Mouse (Mus musculus): Measurements from ENCODE around the gene Cpb1.
A peak's percentile ranks its signal among the peaks of the same experiment; 100 is the strongest.

The Cpb1 gene

DNA sequence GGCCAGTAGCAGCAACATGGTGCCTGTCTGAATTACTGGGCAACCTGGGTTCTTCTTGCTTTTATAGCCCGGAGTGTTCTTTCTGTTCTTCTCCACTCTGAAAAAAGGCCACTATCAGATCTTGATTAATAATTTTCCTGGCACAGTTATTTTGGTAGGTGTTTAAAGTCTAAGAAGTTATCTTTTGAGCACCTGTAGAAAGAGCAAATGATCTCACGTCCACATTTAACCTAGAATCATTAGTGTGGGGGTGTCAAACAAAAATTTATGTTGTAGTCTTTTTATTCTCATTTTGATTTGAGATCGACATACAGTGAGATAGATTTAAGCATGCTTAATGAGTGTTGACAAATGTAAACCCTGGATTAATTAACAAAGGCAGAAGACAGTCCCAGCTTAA is at the start of gene Cpb1:
Gene Cpb1, minus strand, starts transcription at position 101 of the 400 bp plus-strand sequence.
- no peak for DNase-seq (ENCODE audit: low read depth in 1 of 2, low spot score in 2 of 2)

DNA sequence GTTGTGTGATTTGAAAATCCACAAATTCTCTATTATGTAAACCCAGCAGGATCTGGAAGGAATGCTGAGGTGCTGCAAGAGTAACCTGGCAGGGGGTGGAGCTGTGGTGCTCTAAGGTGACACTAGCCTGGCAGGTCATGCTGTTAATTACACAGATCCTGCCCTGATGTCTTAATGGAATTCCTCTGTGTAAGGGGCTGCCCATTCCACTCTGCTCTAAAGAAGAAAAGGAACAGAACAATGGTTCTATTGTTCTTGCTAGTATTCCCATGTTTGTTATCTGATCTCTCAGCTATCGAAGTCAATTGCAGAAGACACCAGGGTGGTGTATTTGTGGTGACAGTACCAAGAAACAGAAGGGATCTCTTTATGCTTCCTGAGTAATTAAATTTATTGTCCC is 41.7 kb upstream of the Cpb1 start:
- no peak for DNase-seq (ENCODE audit: low read depth in 1 of 2, low spot score in 2 of 2)

DNA sequence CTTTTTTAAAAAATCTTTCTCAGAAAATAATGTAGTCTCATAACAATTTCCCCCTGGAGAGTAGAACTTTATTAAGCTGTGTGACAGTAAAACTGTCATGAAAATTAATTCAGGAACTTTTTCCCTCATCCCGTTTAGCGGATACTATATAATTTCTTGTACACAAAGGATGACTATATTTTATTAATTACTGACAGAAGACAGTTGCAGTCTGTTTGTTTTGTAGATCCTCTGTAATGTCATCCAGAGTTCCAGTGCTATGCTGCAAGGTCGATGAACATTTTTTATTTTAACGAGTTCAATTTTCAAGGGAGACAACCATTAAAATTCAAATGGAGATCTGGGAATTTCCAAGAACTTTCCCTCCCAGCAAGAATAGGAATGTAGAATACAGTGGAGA is 33.6 kb upstream of the Cpb1 start:
- DNase-seq (ENCODE audit: low read depth in 1 of 2, low spot score in 2 of 2): no peak

- DNase-seq (ENCODE audit: low read depth in 1 of 2, low spot score in 2 of 2): no peak
Measured at GRCm38 (mm10) chr3:20307256-20307655, 31.7 kb upstream of the Cpb1 start.

DNA sequence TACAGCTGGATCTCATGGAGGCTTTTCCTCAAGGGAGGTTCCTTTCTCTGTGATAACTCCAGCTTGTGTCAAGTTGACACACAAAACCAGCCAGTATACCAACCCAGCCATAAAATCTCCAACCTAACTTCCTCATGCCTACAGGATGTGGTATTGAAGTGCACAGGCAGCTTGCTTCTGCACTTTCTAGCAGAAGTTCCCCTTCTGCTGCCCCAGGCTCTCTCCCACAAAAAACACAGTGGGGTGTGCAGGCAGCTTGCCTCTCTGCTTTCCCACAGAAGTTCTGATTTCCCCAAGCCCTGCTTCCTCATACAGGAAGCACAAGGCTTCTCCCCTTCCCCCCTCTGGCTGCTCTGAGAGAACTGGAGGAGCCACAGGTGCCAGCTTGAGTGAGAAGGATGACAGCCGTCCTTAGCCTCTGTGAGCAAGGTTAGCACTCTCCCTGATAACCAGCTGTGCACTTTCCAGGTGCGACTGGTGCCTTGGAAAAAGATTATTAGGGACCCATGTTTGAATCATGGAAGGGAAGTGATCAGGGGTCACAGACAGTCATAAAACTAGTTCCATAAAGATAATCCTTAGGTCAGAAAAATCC is 29.3 kb upstream of the Cpb1 start:
- peak; percentile 1 to 16 for DNase-seq (ENCODE audit: low read depth in 1 of 2, low spot score in 2 of 2)

DNA sequence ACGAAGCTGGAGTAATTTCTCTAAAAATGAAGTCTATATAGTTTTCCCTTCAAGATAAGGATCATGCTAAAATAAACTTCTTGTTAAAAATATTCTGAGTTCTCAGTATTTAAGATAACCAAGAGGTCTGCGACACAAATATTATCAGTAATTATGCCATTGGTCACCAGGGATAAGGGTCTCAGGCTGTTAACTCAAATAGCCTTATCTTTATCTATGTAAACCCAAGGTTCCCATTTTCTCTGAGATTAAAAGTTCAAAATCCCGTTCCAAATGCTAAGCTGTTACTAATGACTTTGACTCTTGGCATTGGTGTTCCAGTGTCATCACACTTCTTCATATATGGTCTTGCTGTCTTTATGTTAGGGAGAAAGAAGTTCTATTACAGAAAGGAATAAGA is 20.0 kb upstream of the Cpb1 start:
- no peak for DNase-seq (ENCODE audit: low read depth in 1 of 2, low spot score in 2 of 2)

- no peak for DNase-seq (ENCODE audit: low read depth in 1 of 2, low spot score in 2 of 2)
Measured at GRCm38 (mm10) chr3:20294542-20295348, 19.2 kb upstream of the Cpb1 start.

DNA sequence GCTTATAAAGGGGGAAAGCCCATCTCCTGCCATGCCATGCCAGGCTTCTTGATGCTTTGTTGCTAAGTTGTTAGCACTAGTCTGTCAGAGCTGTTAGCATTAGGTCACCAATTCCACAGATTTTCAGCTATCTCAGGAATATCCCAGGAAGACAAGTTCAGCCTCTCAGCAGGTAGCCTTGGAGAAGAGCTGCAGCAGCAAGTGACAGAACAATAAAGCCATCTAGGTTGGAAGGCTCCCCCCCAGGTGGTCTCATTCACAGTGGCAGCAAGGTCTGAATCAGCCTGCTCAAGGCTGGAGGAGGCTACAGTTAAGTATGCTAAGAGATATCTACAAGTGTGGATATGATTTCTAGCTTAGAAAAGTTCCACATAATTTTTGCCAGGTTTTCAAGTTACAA is 15.8 kb upstream of the Cpb1 start:
- no peak for DNase-seq (ENCODE audit: low read depth in 1 of 2, low spot score in 2 of 2)

DNA sequence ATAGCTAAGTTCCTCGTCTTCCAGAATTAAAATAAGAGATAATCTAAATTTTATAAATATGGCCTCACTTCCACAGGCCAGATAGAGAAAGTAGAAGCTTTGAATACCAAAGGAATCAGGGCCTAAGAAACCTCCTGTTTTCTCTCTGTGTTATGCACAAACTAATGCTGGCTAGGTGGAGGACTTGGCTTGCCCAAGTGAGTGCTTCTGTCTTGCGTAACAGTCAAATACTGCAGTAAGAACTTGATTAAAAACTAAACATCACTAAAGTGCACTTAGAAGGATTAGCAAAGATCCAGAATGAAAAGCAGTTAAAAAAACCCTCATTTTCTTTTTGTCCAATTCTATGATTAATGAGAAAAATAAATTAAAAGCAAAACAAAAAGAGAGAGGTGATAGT is 13.2 kb upstream of the Cpb1 start:
- no peak for DNase-seq (ENCODE audit: low read depth in 1 of 2, low spot score in 2 of 2)

GRCm38 (mm10) chr3:20281796-20282195 is 6.3 kb upstream of the Cpb1 start:
- no peak for DNase-seq (ENCODE audit: low read depth in 1 of 2, low spot score in 2 of 2)

DNA sequence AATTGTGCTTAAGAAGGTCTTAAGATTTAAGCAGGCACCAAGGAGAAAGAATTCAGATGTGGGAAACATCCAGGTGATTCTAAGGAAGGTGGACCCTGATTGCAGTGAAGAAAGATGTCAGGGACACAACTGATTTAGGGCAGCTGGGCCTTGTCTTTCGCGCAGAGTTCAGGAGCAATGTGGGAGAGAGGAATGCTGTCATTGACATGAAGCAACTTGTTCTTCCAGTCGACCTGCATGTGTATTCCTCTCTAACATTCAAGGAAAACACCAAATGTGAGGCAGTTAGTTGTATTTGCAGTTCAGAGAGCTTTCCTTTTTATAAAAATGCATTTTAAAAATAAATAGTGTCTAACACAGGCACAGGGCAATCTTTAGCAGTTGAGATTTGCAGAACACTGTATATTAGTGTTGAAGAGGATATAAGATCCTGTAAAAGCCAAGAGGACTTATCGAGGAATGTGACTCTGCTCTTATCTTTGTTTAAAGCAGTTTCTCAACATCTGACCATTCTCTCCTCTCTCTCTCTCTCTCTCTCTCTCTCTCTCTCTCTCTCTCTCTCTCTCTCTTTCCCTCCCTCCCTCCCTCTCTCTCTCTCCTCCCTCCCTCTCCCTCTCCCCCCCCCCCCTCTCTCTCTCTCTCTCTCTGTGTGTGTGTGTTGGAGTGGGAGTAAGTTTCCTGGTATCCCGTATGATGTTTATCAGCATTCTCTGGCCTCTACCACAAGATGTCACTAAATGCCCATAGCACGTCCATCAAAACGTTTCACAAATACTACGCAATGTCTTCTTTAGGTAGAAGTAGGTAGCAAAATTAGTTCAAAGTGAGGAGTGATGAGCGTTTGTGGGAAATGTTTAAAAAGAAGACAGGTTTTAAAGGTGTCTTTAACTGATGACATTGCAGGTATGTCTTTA is 20.7 kb downstream of the Cpb1 start:
- DNase-seq (ENCODE audit: low read depth in 1 of 2, low spot score in 2 of 2): no peak

DNA sequence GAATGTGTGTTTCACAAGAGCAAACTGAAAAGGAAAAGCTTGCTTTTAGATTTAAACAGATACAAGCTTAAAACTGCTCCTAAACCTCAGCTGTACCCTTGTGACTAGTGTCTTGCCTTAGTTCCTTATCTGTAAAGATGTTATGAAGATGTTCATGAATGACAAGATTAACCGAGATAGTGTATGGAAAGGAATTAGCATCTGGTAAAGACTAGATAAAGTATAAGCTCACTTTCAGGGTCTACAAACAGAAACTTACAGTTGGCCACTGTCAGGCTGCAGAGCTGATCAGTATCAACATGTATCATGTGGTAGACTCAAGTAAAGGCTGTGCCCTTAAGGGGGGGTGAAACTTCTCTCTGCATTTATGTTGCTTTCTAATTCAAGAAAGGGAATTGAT is 31.6 kb downstream of the Cpb1 start:
- DNase-seq (ENCODE audit: low read depth in 1 of 2, low spot score in 2 of 2): no peak

DNA sequence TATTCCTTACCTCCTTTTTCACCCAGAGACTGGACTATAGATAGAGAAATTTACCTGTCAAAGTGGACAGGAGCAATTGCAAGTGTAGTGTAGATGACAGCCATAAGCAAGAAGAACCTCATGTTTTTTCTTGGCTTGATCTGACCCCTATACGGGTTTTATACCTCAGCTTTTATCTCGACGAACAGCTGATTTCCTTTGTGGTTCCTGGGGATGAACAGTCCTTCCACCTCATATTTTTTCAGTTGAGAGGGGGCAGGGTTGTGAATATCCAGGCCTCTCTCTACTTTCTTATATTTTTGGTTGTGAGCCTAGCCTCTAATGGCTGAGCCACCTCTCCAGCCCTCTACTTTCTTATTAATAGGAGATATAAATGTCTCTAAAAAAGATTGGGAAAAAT is 33.5 kb downstream of the Cpb1 start, which contains the start of gene Cpa3:
Gene Cpa3, minus strand, starts transcription at position 132 of the 400 bp plus-strand sequence.
- DNase-seq (ENCODE audit: low read depth in 1 of 2, low spot score in 2 of 2): no peak

DNA sequence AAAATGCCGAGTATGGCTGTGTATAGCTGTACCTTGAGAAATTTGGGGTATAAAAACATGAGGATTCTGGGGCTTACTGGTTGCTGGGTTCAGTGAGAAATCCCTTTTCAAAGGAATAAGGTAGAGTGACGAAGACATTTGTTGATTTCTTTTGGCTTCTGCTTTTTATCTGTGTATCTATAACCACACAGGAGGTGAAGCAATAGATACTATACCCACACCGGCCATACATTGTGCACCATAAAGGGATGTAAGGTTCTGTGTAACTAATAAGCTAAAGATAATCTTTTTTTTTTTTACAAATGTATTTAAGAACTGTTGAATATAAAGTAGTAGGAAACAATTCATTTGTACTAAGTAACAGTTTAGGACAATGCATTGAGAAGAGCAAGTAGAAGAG is 35.8 kb downstream of the Cpb1 start:
- no peak for DNase-seq (ENCODE audit: low read depth in 1 of 2, low spot score in 2 of 2)

GRCm38 (mm10) chr3:20236965-20237364 is 38.6 kb downstream of the Cpb1 start:
- no peak for DNase-seq (ENCODE audit: low read depth in 1 of 2, low spot score in 2 of 2)

GRCm38 (mm10) chr3:20229027-20229426 is 46.5 kb downstream of the Cpb1 start:
- no peak for DNase-seq (ENCODE audit: low read depth in 1 of 2, low spot score in 2 of 2)

DNA sequence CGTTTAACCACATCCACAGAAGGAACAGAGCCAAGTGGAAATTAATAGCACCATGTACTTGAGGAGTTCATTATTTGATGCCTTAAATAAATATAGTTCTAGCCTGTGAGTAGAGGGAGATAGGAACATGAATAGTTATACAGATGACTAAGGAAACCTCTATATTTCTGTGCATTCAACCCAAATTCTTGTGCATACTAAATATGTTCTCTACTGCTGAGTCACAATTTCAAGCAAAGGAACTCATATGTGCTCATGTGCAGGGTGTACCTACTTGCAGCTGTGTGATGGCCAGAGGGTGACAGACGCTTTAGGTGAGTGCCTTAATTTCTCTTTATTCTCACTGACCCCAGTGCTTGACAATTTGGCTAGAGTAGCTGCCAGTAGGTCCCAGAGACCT is 50.1 kb downstream of the Cpb1 start:
- DNase-seq (ENCODE audit: low read depth in 1 of 2, low spot score in 2 of 2): no peak

DNA sequence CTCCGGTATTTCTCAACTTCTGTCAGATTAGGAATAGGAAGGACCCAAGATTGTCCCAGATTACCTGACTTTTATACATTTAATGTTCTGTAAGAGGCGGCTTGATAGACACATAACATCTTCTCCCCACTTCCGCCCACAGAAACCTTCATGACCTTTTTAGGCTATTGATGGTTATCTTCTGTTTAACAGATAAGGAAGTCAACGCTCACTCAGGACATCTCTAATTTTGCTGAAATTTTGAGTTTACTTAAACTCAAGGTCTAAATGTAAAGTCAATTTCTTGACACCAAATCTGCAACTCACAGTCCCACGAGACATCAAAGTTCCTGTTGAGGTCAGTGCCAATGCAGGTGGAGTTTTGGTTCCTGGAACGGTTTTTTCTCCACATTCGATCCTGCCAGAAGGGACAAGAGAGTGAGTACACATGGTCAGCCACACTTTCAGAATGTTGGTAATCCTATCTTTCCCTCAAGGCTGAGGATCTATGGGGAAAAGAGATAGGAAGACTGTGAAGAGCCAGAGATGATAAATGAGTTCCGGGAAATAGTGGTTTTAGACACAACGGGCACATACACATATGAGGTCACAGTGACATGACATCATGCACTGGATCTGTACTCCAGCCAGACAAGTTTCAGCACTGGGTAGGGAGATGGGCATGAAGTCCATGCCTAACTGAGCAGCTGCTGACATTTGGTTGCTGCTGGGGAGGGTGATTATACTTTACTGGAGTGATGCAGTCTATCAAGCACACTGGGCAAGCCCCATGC is 52.4 kb downstream of the Cpb1 start:
- no peak for DNase-seq (ENCODE audit: low read depth in 1 of 2, low spot score in 2 of 2)

DNA sequence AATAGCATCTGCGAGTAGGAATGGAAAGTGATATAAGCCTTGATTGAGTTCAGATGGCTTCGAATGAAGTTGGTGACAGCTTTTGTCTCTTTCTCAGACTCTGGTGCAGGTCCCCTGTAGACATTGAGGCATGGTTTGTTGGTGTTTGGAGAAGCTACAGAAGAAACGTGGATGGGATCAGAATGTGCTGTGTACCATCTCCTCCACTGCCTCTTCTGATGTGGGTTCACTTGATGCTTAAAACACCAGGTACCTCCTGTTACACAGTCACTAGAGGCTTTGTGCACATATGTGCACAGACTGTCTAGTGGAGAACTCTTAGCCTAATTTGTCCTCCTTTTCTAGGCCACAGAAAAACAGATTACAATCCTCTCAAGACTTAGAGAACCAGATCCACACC is 53.4 kb downstream of the Cpb1 start:
- DNase-seq (ENCODE audit: low read depth in 1 of 2, low spot score in 2 of 2): no peak

GRCm38 (mm10) chr3:20198869-20199268 is 76.7 kb downstream of the Cpb1 start:
- DNase-seq (ENCODE audit: low read depth in 1 of 2, low spot score in 2 of 2): peak in 1 of 2 experiments; percentile 16

Data from monocyte, adult 2 months (primary cell).